Mouse (Mus musculus): Measurements from ENCODE around the gene Ccdc9b. TPM values are rescaled to one million over a fixed set of nuclear protein-coding genes. Genes with fewer than 3 reads are reported as not detected.

Gene Ccdc9b
- total RNA-seq, 2 experiments from 2014 or later = 2.4 to 2.6 TPM

GRCm38 (mm10) chr2:118778418-118778817, 16.0 kb upstream of the Ccdc9b start:
- no peak for DNase-seq (ENCODE audit: low spot score in 2 of 2)

GRCm38 (mm10) chr2:118776295-118776694, 13.8 kb upstream of the Ccdc9b start:
- no peak for DNase-seq (ENCODE audit: low spot score in 2 of 2)

DNA sequence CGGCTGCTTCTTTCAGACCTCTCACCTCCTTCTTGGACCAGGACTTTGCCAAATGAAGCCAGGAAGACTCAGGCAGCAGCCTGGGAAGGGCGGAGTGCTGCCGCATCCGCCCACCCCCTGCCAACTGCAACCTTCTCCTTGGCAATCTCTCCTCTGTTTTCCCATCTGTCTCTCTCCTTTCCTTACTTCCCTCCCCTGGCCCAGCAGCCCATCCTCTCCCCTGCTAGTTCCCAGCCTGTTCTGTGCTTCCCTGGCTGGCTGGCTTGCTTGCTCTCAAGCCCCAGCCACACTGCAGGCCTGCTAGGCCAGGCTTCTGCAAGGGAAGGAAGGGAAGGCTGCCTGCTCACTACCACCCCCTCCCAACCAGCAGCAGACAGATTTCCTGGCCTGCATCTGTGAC, 13.4 kb upstream of the Ccdc9b start:
- peak in 1 of 2 experiments; percentile 50 for DNase-seq (ENCODE audit: low spot score in 2 of 2)

GRCm38 (mm10) chr2:118775396-118775795, 12.9 kb upstream of the Ccdc9b start:
- peak in 1 of 2 experiments; percentile 39 for DNase-seq (ENCODE audit: low spot score in 2 of 2)

DNA sequence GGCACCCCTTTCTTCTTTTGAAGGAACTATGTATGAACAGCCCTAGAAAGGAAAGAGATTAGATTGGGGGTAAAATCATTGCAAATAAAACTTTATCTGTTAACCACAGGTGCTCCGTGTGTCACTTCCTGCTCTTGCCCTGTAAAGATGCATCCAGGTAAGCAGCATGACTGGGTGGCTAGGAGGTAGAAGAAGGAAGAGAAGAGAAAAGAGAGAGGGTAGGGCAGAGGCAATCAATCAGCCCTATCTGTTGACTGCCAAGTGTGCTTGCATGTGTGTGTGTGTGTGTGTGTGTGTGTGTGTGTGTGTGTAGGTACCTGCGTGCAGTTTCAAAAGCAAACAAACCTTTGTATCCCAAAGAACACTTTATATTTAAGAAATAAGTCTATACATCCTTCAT, 12.1 kb upstream of the Ccdc9b start:
- DNase-seq (ENCODE audit: low spot score in 2 of 2) = no peak

DNA sequence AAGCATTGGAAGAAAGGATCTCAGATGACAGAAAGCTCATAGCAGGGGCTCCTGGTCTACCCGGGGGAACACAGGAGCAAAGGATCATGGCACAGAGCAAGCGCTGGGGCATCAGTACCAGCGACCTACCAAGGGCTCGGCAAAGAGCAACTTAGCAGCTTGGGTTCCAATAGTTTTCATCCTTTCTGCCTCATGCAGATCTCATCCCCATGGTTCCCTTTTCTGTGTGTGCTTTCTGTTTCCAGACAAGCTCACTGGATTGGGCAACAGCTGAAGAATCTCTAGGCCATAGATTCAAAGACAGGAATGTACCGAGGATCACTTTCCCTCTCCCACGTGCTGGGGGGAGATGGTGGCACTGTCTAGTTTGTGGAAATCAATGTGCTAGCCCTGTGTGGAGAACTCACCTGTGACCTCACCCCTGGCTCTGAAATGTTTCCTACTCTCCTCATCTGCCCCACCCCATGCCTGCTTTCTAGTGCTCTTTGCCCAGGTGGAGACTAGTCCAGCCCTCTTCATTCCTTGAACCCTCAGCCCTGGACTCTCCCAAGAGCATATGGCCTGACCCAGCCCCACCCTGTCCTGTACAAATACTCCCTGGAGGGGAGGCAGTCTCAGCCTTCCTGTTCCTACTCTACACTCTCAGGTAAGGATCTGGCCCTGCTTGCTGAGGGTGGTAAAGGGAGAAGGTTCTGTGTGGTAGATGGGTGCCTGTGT, 9.9 kb upstream of the Ccdc9b start, which contains the start of gene Phgr1:
TSS of gene Phgr1 (plus strand) at position 612 of the 717 bp plus-strand sequence.
- no peak for DNase-seq (ENCODE audit: low spot score in 2 of 2)

GRCm38 (mm10) chr2:118766041-118767033, 3.9 kb upstream of the Ccdc9b start:
- DNase-seq (ENCODE audit: low spot score in 2 of 2) = no peak

- DNase-seq (ENCODE audit: low spot score in 2 of 2) = no peak
Observed at GRCm38 (mm10) chr2:118764875-118765274, 2.4 kb upstream of the Ccdc9b start.

DNA sequence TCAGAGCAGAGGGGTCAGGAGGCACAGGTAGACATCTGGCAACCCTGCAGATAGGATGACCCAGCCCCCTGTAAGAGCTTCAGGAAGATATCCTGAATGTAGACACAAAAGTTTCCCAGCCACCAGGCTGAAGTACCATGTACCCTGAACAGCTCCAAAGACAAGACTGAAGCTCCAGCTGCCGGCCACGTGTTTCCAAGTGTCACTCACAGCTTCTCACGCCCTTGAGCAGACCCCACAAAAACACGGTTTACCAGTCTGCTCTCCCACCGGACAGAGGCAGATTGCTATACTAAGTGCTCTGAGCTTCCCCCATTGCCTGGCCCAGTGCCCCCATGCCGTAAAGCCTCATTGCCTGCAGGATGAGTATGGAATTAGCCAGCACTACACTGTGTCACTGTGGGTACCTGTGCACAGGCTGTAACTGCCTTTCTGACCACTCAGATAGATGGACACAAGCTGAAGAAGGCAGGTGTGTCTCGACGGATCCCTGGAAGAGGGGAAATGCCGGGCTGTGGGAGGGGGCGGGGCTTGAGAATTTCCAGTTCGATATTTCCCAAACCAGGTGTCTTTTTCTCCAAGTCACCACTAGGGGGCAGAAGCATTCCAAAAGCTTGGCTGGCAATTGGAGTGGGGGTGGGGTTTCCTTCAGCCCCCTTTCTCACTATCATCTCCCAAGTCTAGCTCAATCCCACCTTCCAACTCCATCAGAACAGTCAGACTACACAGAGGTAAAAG, 1.8 kb upstream of the Ccdc9b start:
- peak; percentile 60 to 71 for DNase-seq (ENCODE audit: low spot score in 2 of 2)

DNA sequence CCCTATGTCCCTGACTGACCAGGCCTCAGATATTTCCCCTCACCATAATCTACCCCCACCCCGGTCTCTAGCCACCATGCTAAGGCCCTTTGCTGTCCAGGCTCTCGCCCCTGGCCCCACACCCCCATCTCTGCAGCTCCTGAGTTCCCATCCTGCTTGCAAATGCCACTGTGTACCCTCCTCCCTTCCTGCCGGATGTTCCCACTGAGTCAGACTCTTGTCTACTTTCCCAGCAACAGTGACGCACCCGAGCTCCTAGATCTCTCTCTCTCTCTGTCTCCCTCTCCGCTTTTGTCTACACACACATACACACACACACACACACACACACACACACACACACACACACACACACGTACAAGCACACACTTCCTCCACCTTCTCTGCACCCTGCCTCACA, 1.0 kb upstream of the Ccdc9b start:
- DNase-seq (ENCODE audit: low spot score in 2 of 2) = peak; percentile 41 to 49

DNA sequence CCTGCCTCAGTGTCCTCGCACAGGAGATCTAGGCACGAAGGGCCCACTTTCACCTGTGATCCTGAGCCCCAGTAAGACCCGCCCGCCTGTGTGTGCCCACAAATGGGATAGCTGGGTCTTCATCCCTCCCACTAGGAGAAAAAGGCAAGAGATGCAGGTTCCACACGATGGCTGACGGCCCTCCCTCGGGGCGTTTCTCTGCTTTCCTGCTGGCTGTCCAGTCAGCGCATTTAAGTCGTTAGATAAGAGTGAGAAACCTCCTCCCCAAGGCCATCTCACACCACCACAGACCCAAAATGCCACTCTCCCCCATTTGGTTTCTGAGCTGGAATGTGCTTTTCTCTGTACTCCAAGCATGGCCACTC, 305 bp upstream of the Ccdc9b start:
- no peak for DNase-seq (ENCODE audit: low spot score in 2 of 2)

DNA sequence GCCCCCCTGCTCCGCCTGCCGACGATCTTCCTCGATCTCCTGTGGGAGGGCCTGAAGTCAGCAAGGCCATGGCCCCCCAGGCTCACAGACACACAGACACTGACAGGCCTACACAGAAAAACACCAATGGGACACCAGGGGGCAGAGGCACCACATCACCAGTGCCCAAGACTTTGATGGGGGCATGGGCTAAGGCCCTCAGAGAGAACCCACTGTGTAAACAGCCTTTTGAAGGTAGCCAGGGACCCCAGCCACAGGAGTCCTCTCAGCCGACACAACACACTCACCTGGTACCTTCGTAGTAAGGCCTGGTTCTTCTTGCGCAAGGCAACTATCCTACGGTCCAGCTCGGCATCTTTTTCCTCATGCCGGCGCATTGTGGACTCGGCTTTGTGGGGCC, 1.1 kb downstream of the Ccdc9b start:
- DNase-seq (ENCODE audit: low spot score in 2 of 2) = no peak

DNA sequence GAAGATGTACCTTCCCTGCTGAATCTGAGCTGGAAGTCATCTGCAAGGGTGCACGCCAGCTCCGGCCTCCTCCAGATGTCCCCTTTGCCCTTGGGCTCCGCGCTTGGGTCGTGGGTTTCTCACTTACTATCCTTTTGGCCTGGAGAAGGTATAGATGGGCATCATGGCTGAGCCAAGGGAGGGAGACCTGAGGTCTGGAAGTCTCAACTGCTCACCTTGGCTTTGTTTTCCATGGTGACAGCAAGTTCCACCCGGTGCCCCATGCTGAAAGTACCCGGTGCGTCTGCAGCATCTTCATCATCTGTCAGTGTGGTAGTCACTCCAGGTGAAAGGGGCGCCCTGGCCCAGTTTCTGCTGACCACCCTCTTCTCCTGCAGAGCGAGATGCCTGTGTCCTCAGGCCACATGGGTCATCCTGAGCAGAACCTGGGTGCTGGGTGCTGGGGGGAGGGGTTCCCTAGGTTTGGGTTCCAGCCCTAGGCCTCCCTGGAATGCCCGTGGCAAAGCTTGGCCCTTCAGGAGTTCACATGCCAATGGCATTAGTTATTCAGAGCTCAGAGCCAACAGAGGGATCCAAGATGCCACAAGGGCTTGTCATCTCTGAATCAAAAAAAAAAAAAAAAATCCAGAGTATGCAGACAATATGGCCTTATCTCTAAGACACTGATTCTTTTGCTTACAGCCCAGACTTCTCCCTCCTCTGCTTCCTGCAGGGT, 2.0 kb downstream of the Ccdc9b start:
- DNase-seq (ENCODE audit: low spot score in 2 of 2) = no peak

GRCm38 (mm10) chr2:118759828-118760227, 2.6 kb downstream of the Ccdc9b start:
- DNase-seq (ENCODE audit: low spot score in 2 of 2) = no peak

GRCm38 (mm10) chr2:118756103-118756502, 6.4 kb downstream of the Ccdc9b start:
- DNase-seq (ENCODE audit: low spot score in 2 of 2) = peak in 1 of 2 experiments; percentile 32

DNA sequence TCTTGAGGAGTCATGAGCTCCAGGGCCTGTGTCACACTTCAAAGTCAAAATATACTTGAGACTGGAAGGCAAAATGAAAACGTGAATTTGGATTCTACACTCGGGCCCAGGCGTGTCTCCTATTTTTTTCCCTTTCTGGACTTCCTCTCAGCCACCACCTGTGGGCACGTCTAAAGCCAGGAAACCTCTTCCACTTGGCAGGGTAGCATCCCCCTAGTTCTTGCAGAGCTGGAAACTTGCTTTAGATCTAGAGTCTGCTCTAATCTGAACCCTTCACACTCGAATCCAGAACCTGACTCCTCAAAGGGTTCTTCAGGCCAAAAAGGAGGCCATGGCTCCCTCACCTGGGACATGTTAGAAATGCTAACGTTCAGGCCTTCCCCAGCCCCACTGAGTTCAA, 7.1 kb downstream of the Ccdc9b start:
- no peak for DNase-seq (ENCODE audit: low spot score in 2 of 2)

- DNase-seq (ENCODE audit: low spot score in 2 of 2) = no peak
Observed at GRCm38 (mm10) chr2:118754143-118754542, 8.3 kb downstream of the Ccdc9b start.

- DNase-seq (ENCODE audit: low spot score in 2 of 2) = no peak
Observed at GRCm38 (mm10) chr2:118752792-118753108, 9.7 kb downstream of the Ccdc9b start.

GRCm38 (mm10) chr2:118751896-118752791, 10.3 kb downstream of the Ccdc9b start:
- no peak for DNase-seq (ENCODE audit: low spot score in 2 of 2)

GRCm38 (mm10) chr2:118750476-118750875, 12.0 kb downstream of the Ccdc9b start:
- DNase-seq (ENCODE audit: low spot score in 2 of 2) = no peak

Measured in layer of hippocampus, postnatal 10 days (tissue).